Mouse (Mus musculus) megakaryocyte, embryonic 14.5 days (primary cell): Measurements from ENCODE around the gene Prune2.

Experiments used
- FLI1 ChIP-seq: IDR thresholded peaks from 2 replicates; pipeline ENCODE4 v1.6.1; 2012; ENCODE audit warnings: low read length, inconsistent platforms, mixed read lengths
- GATA1 ChIP-seq: IDR thresholded peaks from 3 replicates; pipeline ENCODE4 v1.6.1; 2012; ENCODE audit warnings: mixed read lengths, low read length, inconsistent platforms, borderline replicate concordance

DNA sequence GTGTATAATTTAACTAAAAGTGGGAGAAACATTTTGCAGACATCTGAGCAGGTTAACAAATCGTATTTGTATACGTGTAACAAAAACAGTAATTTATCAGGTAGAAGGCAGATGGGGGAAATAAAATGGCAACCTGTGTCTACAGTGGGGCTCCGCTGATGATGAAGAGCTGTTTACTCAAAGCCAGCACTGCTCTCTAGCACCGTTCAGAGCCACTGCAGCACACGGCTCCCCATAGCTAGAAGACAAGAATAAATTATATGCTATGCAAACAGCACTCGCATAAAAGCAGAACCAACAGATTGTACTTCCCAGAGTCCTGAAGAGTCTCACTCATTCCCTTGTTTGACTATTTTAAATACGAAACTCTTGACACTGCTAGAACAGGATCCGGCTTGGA is 152.9 kb downstream of the Prune2 start:
- TF ChIP-seq FLI1 (no peak), GATA1 (no peak)
